Mouse (Mus musculus) kidney, adult 2 months (tissue): ENCODE measurements at regions not wholly inside any gene's neighbourhood (a gene's known extent, or its start where the extent isn't known, plus 50 kb on each side); places are given as distances from the start of the nearest gene placed in this dataset.

Experiments used
- CTCF ChIP-seq: fragments of 200-500 bp; conservative IDR thresholded peaks from 2 replicates; pipeline ENCODE4 v1.5.1; 2011; ENCODE audit warnings: low read depth, mild to moderate bottlenecking, control low read depth, low read length, moderate library complexity, mixed read lengths; ENCODE audit not compliant: insufficient read depth, insufficient read length
- POLR2A ChIP-seq: fragments of 200-500 bp; IDR thresholded peaks from one replicate; pipeline ENCODE4 v1.6.1; 2011; ENCODE audit warnings: low read depth, low read length, control low read depth

DNA sequence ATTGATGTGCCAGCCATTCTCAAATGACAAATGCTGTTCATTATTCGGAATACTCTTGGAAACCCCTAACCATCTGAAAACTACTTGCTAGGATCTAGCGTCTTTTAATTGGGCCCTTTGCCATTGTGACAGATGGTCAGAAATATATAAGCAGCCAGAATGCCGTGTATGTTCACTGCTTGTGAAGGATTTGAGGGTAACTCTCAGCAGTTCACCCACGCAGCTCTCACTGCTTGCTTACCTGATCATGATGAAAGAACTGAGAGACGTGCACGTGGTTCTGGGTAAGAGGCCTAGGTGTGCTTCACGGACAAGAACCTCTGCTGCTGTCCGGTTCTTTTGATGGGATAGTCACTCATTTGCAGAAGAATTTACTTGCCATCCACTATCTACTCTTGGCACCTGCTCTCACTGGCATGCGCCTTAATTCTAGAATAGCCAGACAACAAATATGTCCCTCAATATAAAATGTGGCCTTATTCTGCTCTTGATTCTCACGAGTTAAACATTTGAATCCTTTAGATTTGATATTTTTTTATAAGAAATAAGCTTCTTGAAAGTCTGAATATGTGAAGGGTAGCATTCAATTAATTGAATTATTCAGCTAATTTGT, 328.1 kb downstream of the Ptprc start:
- TF ChIP-seq CTCF (no peak), POLR2A (no peak)
